Mouse (Mus musculus) megakaryocyte-erythroid progenitor cell, adult 5-6 weeks (primary cell): ENCODE results near the gene Gm21317. TPM values are rescaled to one million over a fixed set of nuclear protein-coding genes. Genes with fewer than 3 reads are reported as not detected.
"Not testable (repeated sequence)": the region's sequence is repeated elsewhere in the genome, so short reads cannot be mapped to it uniquely, and the experiment has no call there.

ENCODE experiments used
- ATAC-seq: replicated peaks from 2 replicates; pipeline ENCODE4 v1.8.0; 2016; ENCODE audit warnings: mild to moderate bottlenecking, inconsistent platforms; ENCODE audit not compliant: severe bottlenecking, poor library complexity, low FRiP score, low TSS enrichment
- total RNA-seq, 2 experiments: library from RNA; stranded (forward) in 1 of 2; stranded (reverse) in 1 of 2; fragments of 200-1000, 215-1000 nt in 1 of 2; fragments of >200 nt in 1 of 2; fragmentation: Nextera tagmentation in 1 of 2; gene quantifications; 2 replicates each; pipeline ENCODE4 v1.2.3; 2014 to 2017

Gm21317 gene
- total RNA-seq (2014; fragmentation: Nextera tagmentation) (not detected in 2 replicates), total RNA-seq (2017) (not detected in 2 replicates)

- ATAC-seq, result not testable (repeated sequence)
Measured at GRCm38 (mm10) chrY:82224927-82225326, at the start of gene Gm21317. Gm21317 (plus strand) TSS chrY:82225227.
